Mouse (Mus musculus) embryonic facial prominence, embryonic 11.5 days (tissue): Measurements from ENCODE around the gene Arhgef10l. TPM values are rescaled to one million over a fixed set of nuclear protein-coding genes. Genes with fewer than 3 reads are reported as not detected.

Experiments
- ATAC-seq: fragments of 200-750 bp; cut with Nextera tagmentation; replicated peaks from 2 replicates; pipeline ENCODE4 v1.8.0; 2017; ENCODE audit warnings: low read depth; ENCODE audit not compliant: insufficient number of reproducible peaks, low FRiP score, low TSS enrichment
- DNase-seq: peaks from one replicate; pipeline ENCODE4 v3.0.0-alpha.2; 2015; ENCODE audit warnings: low spot score
- H3K27ac ChIP-seq: fragments of 300-500 bp; sonication (generic); replicated peaks from 2 replicates; pipeline ENCODE4 v1.5.1; 2014; ENCODE audit warnings: mild to moderate bottlenecking, low read depth, low read length, control low read depth
- H3K27me3 ChIP-seq: fragments of 300-500 bp; sonication (generic); 2 replicates; pipeline ENCODE4 v1.6.1; 2014; ENCODE audit warnings: mild to moderate bottlenecking, low read length, moderate library complexity, mixed read lengths; ENCODE audit not compliant: control insufficient read depth, insufficient read depth
- H3K36me3 ChIP-seq: fragments of 300-500 bp; sonication (generic); replicated peaks from 2 replicates; pipeline ENCODE4 v1.6.1; 2014; ENCODE audit warnings: low read depth, mild to moderate bottlenecking, low read length, moderate library complexity, mixed read lengths; ENCODE audit not compliant: control insufficient read depth, insufficient read depth
- H3K4me1 ChIP-seq: fragments of 300-500 bp; sonication (generic); 2 replicates; pipeline ENCODE4 v1.6.1; 2014; ENCODE audit warnings: low read length, mixed read lengths; ENCODE audit not compliant: control insufficient read depth, insufficient read depth
- H3K4me2 ChIP-seq: fragments of 300-500 bp; sonication (generic); 2 replicates; pipeline ENCODE4 v1.6.1; 2014; ENCODE audit warnings: low read depth, mild to moderate bottlenecking, control low read depth, low read length, moderate library complexity
- H3K4me3 ChIP-seq: fragments of 300-500 bp; sonication (generic); 2 replicates; pipeline ENCODE4 v1.5.1; 2014; ENCODE audit warnings: low read depth, low read length, control low read depth
- H3K9ac ChIP-seq: fragments of 300-500 bp; sonication (generic); replicated peaks from 2 replicates; pipeline ENCODE4 v1.6.1; 2014; ENCODE audit warnings: mild to moderate bottlenecking, control low read depth, low read length
- H3K9me3 ChIP-seq: fragments of 300-500 bp; sonication (generic); replicated peaks from 2 replicates; pipeline ENCODE4 v1.6.1; 2016; ENCODE audit warnings: mild to moderate bottlenecking, low read length, inconsistent platforms, mixed read lengths; ENCODE audit not compliant: control insufficient read depth
- WGBS: fragments of 180-500 bp; shearing (Covaris S2); extraction: QIAGEN DNeasy Blood & Tissue Kit; methylation state at CpG from one replicate; pipeline ENCODE4 v1.1.7; 2014; 5-methylcytosine and 5-hydroxymethylcytosine counted together
- polyA plus RNA-seq: library from polyadenylated mRNA; unstranded; fragments of >200 nt; fragmentation: Nextera tagmentation; extraction: Ambion mirVana; gene quantifications from 2 replicates; pipeline ENCODE4 v1.2.1, GENCODE M21; 2014

The Arhgef10l gene
- polyA plus RNA-seq, 1 experiment from 2014 or later, result 10.5 TPM

DNA sequence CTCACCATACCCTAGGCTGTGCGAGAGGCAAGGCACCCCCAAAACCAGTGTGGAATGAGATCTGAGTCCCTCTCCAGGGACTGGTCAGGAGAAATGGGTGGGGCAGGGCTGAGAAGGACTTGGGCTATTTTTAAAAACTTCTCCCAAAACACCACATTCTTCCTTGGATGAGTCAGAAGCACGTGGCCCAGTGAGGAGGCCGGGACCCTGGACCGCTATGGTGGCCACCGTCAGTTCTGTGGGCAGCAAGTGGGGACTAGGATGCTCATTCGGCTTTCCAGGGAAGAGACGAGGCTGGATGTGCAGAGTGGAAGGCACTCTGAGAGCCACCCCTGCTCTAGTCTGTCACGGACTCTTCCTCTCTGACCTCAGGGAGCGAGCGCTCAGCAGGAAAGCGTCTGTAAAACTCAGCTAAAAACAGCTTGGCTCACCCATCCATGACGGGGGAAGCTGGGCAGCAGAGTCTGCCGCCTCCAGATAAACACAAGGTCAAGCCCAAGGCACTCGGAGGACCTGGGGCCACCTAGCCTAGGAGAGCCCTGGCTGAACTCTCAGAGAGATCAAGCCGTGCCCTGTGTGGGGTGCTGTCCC is 35.1 kb downstream of the Arhgef10l start:
- Histone ChIP-seq H3K9ac (no peak overlapping the region), H3K4me2 (no peak overlapping the region), H3K27ac (no peak overlapping the region), H3K4me3 (no peak overlapping the region), H3K4me1 (no peaks in the 10 kb centered on the region; the same call in 1 of the 2 replicates), H3K9me3 (no peaks in the 10 kb centered on the region), H3K36me3 (no peaks in the 10 kb centered on the region), H3K27me3 (no peaks in the 10 kb centered on the region)
- DNase-seq, result no peak
- ATAC-seq, result no peak
- 37% methylated on average over 15 of the region's 15 CpGs for WGBS

GRCm38 (mm10) chr4:140630136-140630535 is 35.7 kb downstream of the Arhgef10l start:
- ATAC-seq, result no peak
- no peak overlapping the region for H3K9ac ChIP-seq
- H3K4me2 ChIP-seq, result no peak overlapping the region
- H3K9me3 ChIP-seq, result no peaks in the 10 kb centered on the region
- WGBS, result 44% methylated on average over 6 of the region's 6 CpGs
- no peaks in the 10 kb centered on the region for H3K27me3 ChIP-seq
- H3K4me3 ChIP-seq, result no peak overlapping the region
- peaks cover 4% of the 10 kb centered on the region for H3K4me1 ChIP-seq
- H3K27ac ChIP-seq, result no peak overlapping the region
- H3K36me3 ChIP-seq, result no peaks in the 10 kb centered on the region
- DNase-seq, result no peak

GRCm38 (mm10) chr4:140628971-140629370 is 36.8 kb downstream of the Arhgef10l start:
- 70% methylated on average over 4 of the region's 4 CpGs for WGBS
- Histone ChIP-seq H3K27ac (no peak overlapping the region), H3K4me1 (peaks cover 9% of the 10 kb centered on the region)

GRCm38 (mm10) chr4:140628412-140628943 is 37.3 kb downstream of the Arhgef10l start:
- Histone ChIP-seq H3K27me3 (no peaks in the 10 kb centered on the region), H3K9ac (peak overlapping the region; percentile 9; the same call in 1 of the 2 replicates), H3K27ac (no peak overlapping the region), H3K4me2 (no peak overlapping the region), H3K4me3 (no peak overlapping the region), H3K9me3 (no peaks in the 10 kb centered on the region), H3K36me3 (no peaks in the 10 kb centered on the region), H3K4me1 (peaks cover 13% of the 10 kb centered on the region)
- 66% methylated on average over 11 of the region's 11 CpGs for WGBS
- DNase-seq (no peak), ATAC-seq (no peak)

More at GRCm38 (mm10) chr4:140628971-140629370, 36.8 kb downstream of the Arhgef10l start:
- Histone ChIP-seq H3K9ac (no peak overlapping the region; the same call in 1 of the 2 replicates), H3K9me3 (no peaks in the 10 kb centered on the region), H3K4me3 (no peak overlapping the region), H3K36me3 (no peaks in the 10 kb centered on the region), H3K27me3 (no peaks in the 10 kb centered on the region), H3K4me2 (no peak overlapping the region)
- ATAC-seq (no peak), DNase-seq (no peak)

DNA sequence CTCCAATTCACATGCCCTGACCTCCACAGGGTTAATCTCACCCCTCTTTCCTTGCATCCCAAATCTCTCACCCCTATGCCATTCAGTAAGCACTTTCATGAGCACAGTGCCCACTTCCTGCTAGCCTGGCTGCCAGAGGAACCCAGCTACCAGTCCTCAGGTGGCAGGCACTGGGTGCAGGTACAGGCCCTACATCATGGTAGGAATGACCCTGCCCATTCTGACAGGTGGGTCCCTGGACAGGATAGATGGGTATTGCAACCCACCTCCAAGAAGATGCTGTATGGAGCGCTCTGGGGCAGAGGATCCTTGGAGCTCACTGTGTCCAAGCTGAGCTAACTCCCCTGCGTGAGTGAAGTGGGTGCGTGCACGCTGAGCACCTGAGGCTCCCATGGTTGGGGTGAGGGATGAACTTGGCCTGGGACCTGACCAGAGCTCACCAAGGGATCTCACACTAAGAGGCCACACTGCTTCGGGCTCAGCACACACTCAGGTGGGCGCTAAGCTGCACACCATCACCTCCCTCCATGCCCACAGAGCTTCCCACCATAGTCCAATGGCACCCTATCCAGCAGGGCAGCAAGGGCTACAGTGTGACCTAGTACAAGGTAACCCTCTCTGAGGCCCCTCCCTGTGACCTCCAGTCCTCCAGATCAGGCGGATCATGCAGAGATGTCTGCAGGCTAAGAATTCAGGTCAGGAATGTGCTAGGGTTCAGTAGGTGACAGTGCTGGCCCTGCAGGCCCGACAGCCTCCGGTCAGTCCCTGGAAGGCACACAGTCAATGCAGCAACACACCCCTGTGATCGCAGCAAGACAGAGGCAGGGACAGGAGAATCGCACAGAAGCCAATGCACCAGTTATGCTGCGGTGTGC is 39.9 kb downstream of the Arhgef10l start:
- Histone ChIP-seq H3K9me3 (no peaks in the 10 kb centered on the region), H3K4me1 (peaks cover 13% of the 10 kb centered on the region), H3K27me3 (no peaks in the 10 kb centered on the region), H3K4me2 (no peak overlapping the region), H3K36me3 (no peaks in the 10 kb centered on the region), H3K4me3 (no peak overlapping the region), H3K9ac (0 out of 2 replicates have a peak overlapping the region, but pooled peaks have one; percentile 13), H3K27ac (peak overlapping the region; percentile 87; the same call in 1 of the 2 replicates)
- 62% methylated on average over 12 of the region's 12 CpGs for WGBS
- ATAC-seq, result no peak
- DNase-seq, result no peak

DNA sequence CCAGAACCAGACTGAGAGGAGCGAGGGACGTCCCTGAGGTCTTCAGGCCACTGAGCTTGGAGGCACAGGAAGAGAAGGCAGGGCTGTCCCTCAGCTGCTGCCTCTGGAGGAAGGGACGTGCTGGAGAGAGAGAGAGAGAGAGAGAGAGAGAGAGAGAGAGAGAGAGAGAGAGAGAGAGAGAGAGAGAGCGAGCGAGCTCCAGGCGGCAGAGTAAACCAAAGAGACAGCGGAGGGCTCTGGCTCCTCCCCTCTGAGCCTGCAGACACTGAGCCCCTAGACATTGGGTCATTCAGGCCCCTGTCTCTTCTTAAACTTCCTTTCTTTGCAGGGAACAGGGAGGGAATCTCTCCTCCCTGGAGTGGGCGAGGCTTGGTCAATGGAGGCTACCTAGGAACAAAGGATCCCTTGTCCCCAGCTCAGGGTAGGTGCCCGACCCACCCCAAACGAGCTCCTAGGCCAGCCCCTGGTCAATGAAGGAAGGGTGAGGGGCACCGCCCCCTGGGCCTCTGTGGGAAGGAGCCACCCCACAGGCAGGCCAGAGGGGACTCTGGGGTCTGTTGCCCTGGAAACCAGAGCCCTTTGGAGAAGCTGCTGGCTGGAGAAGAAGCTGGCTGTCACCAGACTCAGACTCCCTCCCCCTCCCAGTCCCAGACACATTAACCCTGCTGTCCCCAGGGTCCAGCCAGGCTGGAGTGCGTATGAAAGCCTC is 41.2 kb downstream of the Arhgef10l start:
- Histone ChIP-seq H3K4me2 (peak overlapping the region; percentile 23), H3K4me1 (peaks cover 13% of the 10 kb centered on the region), H3K4me3 (no peak overlapping the region), H3K36me3 (no peaks in the 10 kb centered on the region), H3K27me3 (no peaks in the 10 kb centered on the region), H3K9me3 (no peaks in the 10 kb centered on the region), H3K9ac (peak overlapping the region; percentile 50), H3K27ac (peak overlapping the region; percentile 87)
- 4% methylated on average over 9 of the region's 12 CpGs for WGBS
- peak; percentile 91 for ATAC-seq
- peak; percentile 82 for DNase-seq

- H3K36me3 ChIP-seq, result no peaks in the 10 kb centered on the region
- ATAC-seq (peak; percentile 5; the same call in 1 of the 2 replicates), DNase-seq (peak; percentile 27)
- H3K4me2 ChIP-seq, result peak overlapping the region; percentile 23
- H3K4me1 ChIP-seq, result peaks cover 13% of the 10 kb centered on the region
- 5% methylated on average over 10 of the region's 10 CpGs for WGBS
- H3K9ac ChIP-seq, result peak overlapping the region; percentile 50
- H3K27ac ChIP-seq, result peak overlapping the region; percentile 87
- H3K27me3 ChIP-seq, result no peaks in the 10 kb centered on the region
- no peak overlapping the region for H3K4me3 ChIP-seq
- H3K9me3 ChIP-seq, result no peaks in the 10 kb centered on the region
Observed at GRCm38 (mm10) chr4:140624087-140624467, 41.7 kb downstream of the Arhgef10l start.
